Mouse (Mus musculus): ENCODE measurements around the gene Olfr1350. TPM values are rescaled to one million over a fixed set of nuclear protein-coding genes. Genes with fewer than 3 reads are reported as not detected.

The Olfr1350 gene
- total RNA-seq (2023): not detected

GRCm38 (mm10) chr7:6564541-6564940 is at the start of gene Olfr1350:
TSS of gene Olfr1350 (plus strand) at chr7:6564841.

DNA sequence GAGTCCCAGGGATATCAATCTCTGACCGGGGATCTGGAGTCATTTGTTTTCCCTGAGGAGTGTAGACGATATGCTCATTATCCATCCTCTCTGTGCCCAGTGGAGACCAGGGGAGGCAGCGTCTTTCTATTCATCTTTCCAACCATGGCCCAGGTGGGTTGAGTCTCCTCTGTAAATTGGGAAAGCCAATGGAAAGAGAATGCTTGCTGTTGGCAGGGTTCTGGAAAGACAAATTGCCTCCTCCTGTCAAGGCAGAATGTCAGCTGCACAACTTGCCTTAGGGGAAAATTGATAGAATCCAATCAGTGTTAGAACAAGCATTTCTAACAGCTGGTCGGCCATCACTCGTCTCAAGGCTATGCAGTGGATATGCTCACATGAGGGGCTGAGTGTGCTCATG is 41.8 kb upstream of the Olfr1350 start, which contains the start of gene Olfr1349:
Gene Olfr1349, minus strand, starts transcription at position 101 of the 400 bp plus-strand sequence.

Other genes with a start within 250 kb of the Olfr1350 start
- 1 to 10 TPM; 1.2 to 1.7 TPM for gene Zfp583, start 233.6 kb upstream of the Olfr1350 start, total RNA-seq (2023)
- gene Gm3854, start 221.1 kb upstream of the Olfr1350 start, total RNA-seq (2023): 1 to 10 TPM in 1 of 2 experiments, under 1 TPM in 1; 0.92 to 1.2 TPM
- 1 to 10 TPM; 3.6 to 4.5 TPM for gene Zfp78, start 201.6 kb upstream of the Olfr1350 start, total RNA-seq (2023)
- gene Zfp28, start 181.5 kb upstream of the Olfr1350 start, total RNA-seq (2023): 1 to 10 TPM; 6.6 to 9.7 TPM
- not detected for gene Smim17, start 166.1 kb upstream of the Olfr1350 start, total RNA-seq (2023)
- gene Gm20715, start 154.6 kb upstream of the Olfr1350 start, total RNA-seq (2023): not detected
- gene Olfr1344, start 126.2 kb upstream of the Olfr1350 start, total RNA-seq (2023): not detected
- not detected for gene Olfr1336, start 108.7 kb upstream of the Olfr1350 start, total RNA-seq (2023)
- gene Olfr1346, start 97.7 kb upstream of the Olfr1350 start, total RNA-seq (2023): not detected
- not detected for gene Olfr5, start 77.9 kb upstream of the Olfr1350 start, total RNA-seq (2023)
- not detected for gene Olfr1347, start 65.1 kb upstream of the Olfr1350 start, total RNA-seq (2023)
- gene Olfr1348, start 56.1 kb upstream of the Olfr1350 start, total RNA-seq (2023): not detected
- not detected for gene Olfr1349, start 41.9 kb upstream of the Olfr1350 start, total RNA-seq (2023)
- gene Zim1, start 131.6 kb downstream of the Olfr1350 start, total RNA-seq (2023): not detected
- not detected for gene Peg3, start 165.6 kb downstream of the Olfr1350 start, total RNA-seq (2023)
- gene Usp29, start 165.7 kb downstream of the Olfr1350 start, total RNA-seq (2023): not detected

Data from B cell, adult 67 days (primary cell).